Mouse (Mus musculus): ENCODE data around the gene Eml5. TPM values are rescaled to one million over a fixed set of nuclear protein-coding genes. Genes with fewer than 3 reads are reported as not detected.

Gene Eml5
- 8.6 and 12.3 TPM in 2 replicates for total RNA-seq (2017)

GRCm38 (mm10) chr12:98900881-98901801, at the start of gene Eml5:
TSS of gene Eml5 (minus strand) at chr12:98901484.
- peak; percentile 65 to 75 for ATAC-seq (replicated peaks in 1 of 2; ENCODE audit: insufficient read depth in 1 of 2, low FRiP score in 2 of 2, low TSS enrichment in 1 of 2, low read depth in 1 of 2, poor library complexity in 2 of 2, severe bottlenecking in 2 of 2)

GRCm38 (mm10) chr12:98932856-98933255, 31.6 kb upstream of the Eml5 start:
- no peak for ATAC-seq (replicated peaks in 1 of 2; ENCODE audit: insufficient read depth in 1 of 2, low FRiP score in 2 of 2, low TSS enrichment in 1 of 2, low read depth in 1 of 2, poor library complexity in 2 of 2, severe bottlenecking in 2 of 2)

GRCm38 (mm10) chr12:98932441-98932840, 31.2 kb upstream of the Eml5 start:
- ATAC-seq (replicated peaks in 1 of 2; ENCODE audit: insufficient read depth in 1 of 2, low FRiP score in 2 of 2, low TSS enrichment in 1 of 2, low read depth in 1 of 2, poor library complexity in 2 of 2, severe bottlenecking in 2 of 2), result no peak

- no peak for ATAC-seq (replicated peaks in 1 of 2; ENCODE audit: insufficient read depth in 1 of 2, low FRiP score in 2 of 2, low TSS enrichment in 1 of 2, low read depth in 1 of 2, poor library complexity in 2 of 2, severe bottlenecking in 2 of 2)
These were observed 29.9 kb upstream of the Eml5 start for GRCm38 (mm10) chr12:98931174-98931573.

- peak; percentile 98 to 99 for ATAC-seq (replicated peaks in 1 of 2; ENCODE audit: insufficient read depth in 1 of 2, low FRiP score in 2 of 2, low TSS enrichment in 1 of 2, low read depth in 1 of 2, poor library complexity in 2 of 2, severe bottlenecking in 2 of 2)
These were observed 19.1 kb upstream of the Eml5 start, which contains the start of gene Ttc8 for GRCm38 (mm10) chr12:98920194-98920991. TSS of gene Ttc8 (plus strand) at chr12:98920574.

- no peak for ATAC-seq (replicated peaks in 1 of 2; ENCODE audit: insufficient read depth in 1 of 2, low FRiP score in 2 of 2, low TSS enrichment in 1 of 2, low read depth in 1 of 2, poor library complexity in 2 of 2, severe bottlenecking in 2 of 2)
These were observed 8.8 kb upstream of the Eml5 start for GRCm38 (mm10) chr12:98910096-98910495.

- no peak for ATAC-seq (replicated peaks in 1 of 2; ENCODE audit: insufficient read depth in 1 of 2, low FRiP score in 2 of 2, low TSS enrichment in 1 of 2, low read depth in 1 of 2, poor library complexity in 2 of 2, severe bottlenecking in 2 of 2)
These were observed 4.2 kb upstream of the Eml5 start for GRCm38 (mm10) chr12:98905466-98905865.

GRCm38 (mm10) chr12:98900341-98900880, 873 bp downstream of the Eml5 start:
- peak; percentile 28 to 35; a peak in 2 of 4 replicates for ATAC-seq (replicated peaks in 1 of 2; ENCODE audit: insufficient read depth in 1 of 2, low FRiP score in 2 of 2, low TSS enrichment in 1 of 2, low read depth in 1 of 2, poor library complexity in 2 of 2, severe bottlenecking in 2 of 2)

GRCm38 (mm10) chr12:98899676-98900075, 1.6 kb downstream of the Eml5 start:
- ATAC-seq (replicated peaks in 1 of 2; ENCODE audit: insufficient read depth in 1 of 2, low FRiP score in 2 of 2, low TSS enrichment in 1 of 2, low read depth in 1 of 2, poor library complexity in 2 of 2, severe bottlenecking in 2 of 2), result no peak

- no peak for ATAC-seq (replicated peaks in 1 of 2; ENCODE audit: insufficient read depth in 1 of 2, low FRiP score in 2 of 2, low TSS enrichment in 1 of 2, low read depth in 1 of 2, poor library complexity in 2 of 2, severe bottlenecking in 2 of 2)
These were observed 4.5 kb downstream of the Eml5 start for GRCm38 (mm10) chr12:98896761-98897160.

- peak in 1 of 2 experiments; percentile 58; a peak in 1 of 4 replicates for ATAC-seq (replicated peaks in 1 of 2; ENCODE audit: insufficient read depth in 1 of 2, low FRiP score in 2 of 2, low TSS enrichment in 1 of 2, low read depth in 1 of 2, poor library complexity in 2 of 2, severe bottlenecking in 2 of 2)
These were observed 16.8 kb downstream of the Eml5 start for GRCm38 (mm10) chr12:98884515-98884914.

- no peak for ATAC-seq (replicated peaks in 1 of 2; ENCODE audit: insufficient read depth in 1 of 2, low FRiP score in 2 of 2, low TSS enrichment in 1 of 2, low read depth in 1 of 2, poor library complexity in 2 of 2, severe bottlenecking in 2 of 2)
These were observed 19.5 kb downstream of the Eml5 start for GRCm38 (mm10) chr12:98881796-98882195.

- ATAC-seq (replicated peaks in 1 of 2; ENCODE audit: insufficient read depth in 1 of 2, low FRiP score in 2 of 2, low TSS enrichment in 1 of 2, low read depth in 1 of 2, poor library complexity in 2 of 2, severe bottlenecking in 2 of 2), result no peak
These were observed 22.6 kb downstream of the Eml5 start for GRCm38 (mm10) chr12:98878693-98879092.

- no peak for ATAC-seq (replicated peaks in 1 of 2; ENCODE audit: insufficient read depth in 1 of 2, low FRiP score in 2 of 2, low TSS enrichment in 1 of 2, low read depth in 1 of 2, poor library complexity in 2 of 2, severe bottlenecking in 2 of 2)
These were observed 26.1 kb downstream of the Eml5 start for GRCm38 (mm10) chr12:98875216-98875615.

GRCm38 (mm10) chr12:98872836-98873235, 28.4 kb downstream of the Eml5 start:
- ATAC-seq (replicated peaks in 1 of 2; ENCODE audit: insufficient read depth in 1 of 2, low FRiP score in 2 of 2, low TSS enrichment in 1 of 2, low read depth in 1 of 2, poor library complexity in 2 of 2, severe bottlenecking in 2 of 2), result no peak

- ATAC-seq (replicated peaks in 1 of 2; ENCODE audit: insufficient read depth in 1 of 2, low FRiP score in 2 of 2, low TSS enrichment in 1 of 2, low read depth in 1 of 2, poor library complexity in 2 of 2, severe bottlenecking in 2 of 2), result no peak
These were observed 37.8 kb downstream of the Eml5 start for GRCm38 (mm10) chr12:98863436-98863835.

GRCm38 (mm10) chr12:98860316-98860715, 41.0 kb downstream of the Eml5 start:
- ATAC-seq (replicated peaks in 1 of 2; ENCODE audit: insufficient read depth in 1 of 2, low FRiP score in 2 of 2, low TSS enrichment in 1 of 2, low read depth in 1 of 2, poor library complexity in 2 of 2, severe bottlenecking in 2 of 2), result no peak

GRCm38 (mm10) chr12:98850767-98851166, 50.5 kb downstream of the Eml5 start:
- ATAC-seq (replicated peaks in 1 of 2; ENCODE audit: insufficient read depth in 1 of 2, low FRiP score in 2 of 2, low TSS enrichment in 1 of 2, low read depth in 1 of 2, poor library complexity in 2 of 2, severe bottlenecking in 2 of 2), result peak; percentile 69 to 82; a peak in 3 of 4 replicates
